Mouse (Mus musculus): ENCODE results near the gene Rftn1. TPM values are rescaled to one million over a fixed set of nuclear protein-coding genes. Genes with fewer than 3 reads are reported as not detected.

The Rftn1 gene
- polyA plus RNA-seq, 1 experiment, result 6.8 TPM

GRCm38 (mm10) chr17:50157190-50158150 lies 33.0 kb downstream of the Rftn1 start:
- H3K36me3 ChIP-seq (replicated peaks; ENCODE audit: low read length), result peaks cover 7% of the 10 kb centered on the region
- H3K27me3 ChIP-seq (replicated peaks), result no peaks in the 10 kb centered on the region
- no peak overlapping the region for H3K4me3 ChIP-seq (replicated peaks)
- peaks cover 12% of the 10 kb centered on the region; the same call in 1 of the 2 replicates for H3K4me1 ChIP-seq
- peaks cover 3% of the 10 kb centered on the region; the same call in 1 of the 2 replicates for H3K9me3 ChIP-seq
- TF ChIP-seq FLI1 (IDR thresholded peaks at IDR 0.05; ENCODE audit: low read length) (no peak), GATA1 (IDR thresholded peaks at IDR 0.05; ENCODE audit: borderline replicate concordance, low read length) (no peak)

GRCm38 (mm10) chr17:50152085-50152484 lies 38.4 kb downstream of the Rftn1 start:
- Histone ChIP-seq H3K4me3 (replicated peaks) (no peak overlapping the region), H3K4me1 (no peaks in the 10 kb centered on the region; the same call in 1 of the 2 replicates), H3K36me3 (replicated peaks; ENCODE audit: low read length) (peaks cover 13% of the 10 kb centered on the region), H3K9me3 (peaks cover 25% of the 10 kb centered on the region), H3K27me3 (replicated peaks) (no peaks in the 10 kb centered on the region)
- TF ChIP-seq GATA1 (IDR thresholded peaks at IDR 0.05; ENCODE audit: borderline replicate concordance, low read length) (no peak), FLI1 (IDR thresholded peaks at IDR 0.05; ENCODE audit: low read length) (no peak)

GRCm38 (mm10) chr17:50151208-50151723 lies 39.2 kb downstream of the Rftn1 start:
- H3K27me3 ChIP-seq (replicated peaks), result no peaks in the 10 kb centered on the region
- no peak overlapping the region for H3K4me3 ChIP-seq (replicated peaks)
- H3K4me1 ChIP-seq, result no peaks in the 10 kb centered on the region; the same call in 1 of the 2 replicates
- peaks cover 31% of the 10 kb centered on the region for H3K9me3 ChIP-seq
- peaks cover 19% of the 10 kb centered on the region for H3K36me3 ChIP-seq (replicated peaks; ENCODE audit: low read length)
- TF ChIP-seq GATA1 (IDR thresholded peaks at IDR 0.05; ENCODE audit: borderline replicate concordance, low read length) (no peak), FLI1 (IDR thresholded peaks at IDR 0.05; ENCODE audit: low read length) (no peak)

- H3K36me3 ChIP-seq (replicated peaks; ENCODE audit: low read length), result peaks cover 24% of the 10 kb centered on the region
- no peaks in the 10 kb centered on the region for H3K27me3 ChIP-seq (replicated peaks)
- no peak for TF ChIP-seq GATA1 (IDR thresholded peaks at IDR 0.05; ENCODE audit: borderline replicate concordance, low read length)
- TF ChIP-seq FLI1 (IDR thresholded peaks at IDR 0.05; ENCODE audit: low read length), result no peak
- H3K4me1 ChIP-seq, result no peaks in the 10 kb centered on the region; the same call in 1 of the 2 replicates
- H3K9me3 ChIP-seq, result peaks cover 33% of the 10 kb centered on the region
- H3K4me3 ChIP-seq (replicated peaks), result no peak overlapping the region
Measured at GRCm38 (mm10) chr17:50150416-50151207, 39.9 kb downstream of the Rftn1 start.

- TF ChIP-seq GATA1 (IDR thresholded peaks at IDR 0.05; ENCODE audit: borderline replicate concordance, low read length) (no peak), FLI1 (IDR thresholded peaks at IDR 0.05; ENCODE audit: low read length) (no peak)
- Histone ChIP-seq H3K4me3 (replicated peaks) (no peak overlapping the region), H3K27me3 (replicated peaks) (no peaks in the 10 kb centered on the region), H3K9me3 (peaks cover 33% of the 10 kb centered on the region), H3K36me3 (replicated peaks; ENCODE audit: low read length) (peaks cover 28% of the 10 kb centered on the region), H3K4me1 (no peaks in the 10 kb centered on the region; the same call in 1 of the 2 replicates)
Measured at GRCm38 (mm10) chr17:50149690-50150210, 40.7 kb downstream of the Rftn1 start.

- Histone ChIP-seq H3K4me3 (replicated peaks) (no peak overlapping the region), H3K4me1 (no peaks in the 10 kb centered on the region; the same call in 1 of the 2 replicates), H3K36me3 (replicated peaks; ENCODE audit: low read length) (peaks cover 35% of the 10 kb centered on the region), H3K9me3 (peaks cover 46% of the 10 kb centered on the region), H3K27me3 (replicated peaks) (no peaks in the 10 kb centered on the region)
- TF ChIP-seq GATA1 (IDR thresholded peaks at IDR 0.05; ENCODE audit: borderline replicate concordance, low read length), result no peak
- no peak for TF ChIP-seq FLI1 (IDR thresholded peaks at IDR 0.05; ENCODE audit: low read length)
Measured at GRCm38 (mm10) chr17:50147831-50148587, 42.5 kb downstream of the Rftn1 start.

GRCm38 (mm10) chr17:50143354-50143753 lies 47.1 kb downstream of the Rftn1 start:
- TF ChIP-seq GATA1 (IDR thresholded peaks at IDR 0.05; ENCODE audit: borderline replicate concordance, low read length) (no peak), FLI1 (IDR thresholded peaks at IDR 0.05; ENCODE audit: low read length) (no peak)
- Histone ChIP-seq H3K36me3 (replicated peaks; ENCODE audit: low read length) (peaks cover 29% of the 10 kb centered on the region), H3K9me3 (peaks cover 30% of the 10 kb centered on the region), H3K27me3 (replicated peaks) (peaks cover 4% of the 10 kb centered on the region), H3K4me3 (replicated peaks) (no peak overlapping the region), H3K4me1 (no peaks in the 10 kb centered on the region; the same call in 1 of the 2 replicates)

- peaks cover 25% of the 10 kb centered on the region for H3K9me3 ChIP-seq
- TF ChIP-seq GATA1 (IDR thresholded peaks at IDR 0.05; ENCODE audit: borderline replicate concordance, low read length), result no peak
- TF ChIP-seq FLI1 (IDR thresholded peaks at IDR 0.05; ENCODE audit: low read length), result no peak
- H3K36me3 ChIP-seq (replicated peaks; ENCODE audit: low read length), result peaks cover 28% of the 10 kb centered on the region
- no peak overlapping the region for H3K4me3 ChIP-seq (replicated peaks)
- H3K27me3 ChIP-seq (replicated peaks), result peaks cover 9% of the 10 kb centered on the region
- no peaks in the 10 kb centered on the region for H3K4me1 ChIP-seq
Measured at GRCm38 (mm10) chr17:50142553-50142952, 47.9 kb downstream of the Rftn1 start.

Data from megakaryocyte, embryonic 14.5 days (primary cell).